Mouse (Mus musculus): ENCODE results near the gene Itpr2.

The Itpr2 gene

DNA sequence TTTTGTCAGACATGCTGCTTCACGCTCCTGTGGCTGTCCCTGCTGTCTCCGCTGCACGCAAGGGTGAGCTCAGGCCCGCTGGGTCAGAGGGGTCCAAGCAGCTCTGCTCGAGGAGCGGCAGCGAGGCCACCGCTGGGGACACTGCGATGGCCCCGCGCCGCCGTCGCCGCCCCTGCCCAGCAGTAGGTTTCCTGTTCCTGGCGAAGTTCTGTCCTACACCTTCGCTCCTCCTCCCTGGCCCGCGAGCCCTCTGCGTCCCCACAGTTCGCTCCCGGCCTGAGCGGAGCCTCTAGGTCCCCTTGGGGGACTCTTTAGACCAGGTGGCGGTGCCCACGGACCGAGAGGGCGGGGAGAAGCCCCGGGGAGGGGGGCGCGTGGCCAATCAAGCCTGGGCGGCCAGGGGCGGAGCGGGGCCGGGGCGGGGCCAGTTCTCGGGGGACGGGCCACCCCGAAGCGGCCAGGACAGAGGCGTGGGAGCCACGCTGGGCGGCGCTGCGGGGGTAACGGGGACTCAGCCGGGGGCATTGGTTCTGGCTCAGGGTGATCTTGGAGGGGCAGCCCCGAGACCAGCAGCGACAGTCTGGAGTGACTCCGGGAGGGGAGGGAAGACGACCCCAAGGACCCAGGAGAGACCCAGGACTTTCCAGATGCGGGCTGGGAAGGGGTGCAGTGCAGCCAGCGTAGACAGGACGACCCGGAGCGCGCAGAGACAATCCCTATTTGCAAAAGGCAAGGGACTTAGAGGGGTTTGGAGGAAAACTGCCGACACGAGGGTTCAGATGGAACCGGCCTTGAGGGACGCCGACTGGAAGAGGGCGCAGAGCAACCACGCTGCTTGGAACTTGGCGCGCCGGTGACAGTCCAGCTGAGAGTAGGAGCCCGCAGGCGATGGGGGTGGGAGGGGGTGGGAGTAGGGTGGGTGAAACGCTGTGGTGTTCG, at the start of gene Itpr2:
TSS of gene Itpr2 (minus strand) at position 358 of the 939 bp plus-strand sequence.
- DNase-seq = peak; percentile 92 to 94

DNA sequence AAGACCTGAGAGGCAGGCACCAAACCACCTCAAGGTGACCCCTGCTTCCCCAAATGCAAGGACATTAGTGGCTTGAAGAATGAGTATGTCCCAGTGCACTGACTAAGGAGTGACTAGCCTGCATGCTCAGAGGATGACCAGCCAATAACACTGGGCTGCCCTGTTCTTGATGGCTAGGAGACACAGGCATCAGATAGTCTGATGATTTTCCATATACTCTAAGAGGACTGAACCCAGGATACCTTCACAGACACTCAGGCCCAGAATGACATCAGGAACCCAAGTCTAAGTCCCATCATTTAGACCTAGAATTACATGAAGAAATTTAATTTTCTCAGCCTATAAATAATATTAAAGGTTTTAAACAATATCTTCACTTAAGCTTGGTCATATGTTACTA, 49.3 kb upstream of the Itpr2 start:
- DNase-seq = no peak

DNA sequence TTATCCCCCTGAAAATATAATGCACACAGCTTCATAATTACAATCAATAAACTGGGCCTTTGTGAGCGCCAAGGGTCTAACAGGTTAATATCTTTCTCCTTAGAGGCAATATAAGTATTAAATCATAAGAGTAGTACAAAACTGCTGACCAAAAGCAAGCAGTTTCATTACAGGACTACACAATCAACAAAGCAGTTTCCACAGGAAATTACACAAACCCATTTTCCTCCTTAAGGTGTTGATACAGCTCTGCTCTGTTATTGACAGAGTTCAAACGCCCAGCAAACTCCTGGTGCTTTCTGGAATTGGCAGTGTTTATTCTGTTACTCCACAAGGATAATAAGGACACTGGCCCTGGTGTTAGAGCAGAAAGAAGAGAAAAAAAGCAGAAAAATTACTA, 48.4 kb upstream of the Itpr2 start:
- DNase-seq = peak in 1 of 2 experiments; percentile 11

- DNase-seq = peak; percentile 11 to 15
Measured at GRCm38 (mm10) chr6:146545289-146545865, 43.4 kb upstream of the Itpr2 start.

GRCm38 (mm10) chr6:146544622-146545021, 42.6 kb upstream of the Itpr2 start:
- no peak for DNase-seq

DNA sequence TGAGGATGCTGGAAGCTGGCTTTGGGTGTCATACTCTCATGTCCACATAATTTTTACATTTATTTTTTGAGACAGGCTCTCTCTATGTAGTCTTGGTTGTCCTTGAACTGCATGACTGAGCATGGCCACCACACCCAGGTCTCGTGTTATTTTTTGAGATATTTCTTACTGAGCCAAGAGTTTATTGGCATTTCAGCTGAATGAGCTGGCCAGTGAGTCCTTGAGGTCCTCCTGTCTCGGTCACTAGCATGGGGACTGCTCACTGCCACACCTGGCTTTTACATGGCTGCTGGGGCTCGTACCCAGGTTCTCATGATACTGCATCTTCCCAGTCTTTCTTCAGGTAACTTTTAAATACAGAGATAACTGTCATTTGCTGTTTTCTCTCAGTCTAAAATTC, 38.4 kb upstream of the Itpr2 start:
- no peak for DNase-seq

DNA sequence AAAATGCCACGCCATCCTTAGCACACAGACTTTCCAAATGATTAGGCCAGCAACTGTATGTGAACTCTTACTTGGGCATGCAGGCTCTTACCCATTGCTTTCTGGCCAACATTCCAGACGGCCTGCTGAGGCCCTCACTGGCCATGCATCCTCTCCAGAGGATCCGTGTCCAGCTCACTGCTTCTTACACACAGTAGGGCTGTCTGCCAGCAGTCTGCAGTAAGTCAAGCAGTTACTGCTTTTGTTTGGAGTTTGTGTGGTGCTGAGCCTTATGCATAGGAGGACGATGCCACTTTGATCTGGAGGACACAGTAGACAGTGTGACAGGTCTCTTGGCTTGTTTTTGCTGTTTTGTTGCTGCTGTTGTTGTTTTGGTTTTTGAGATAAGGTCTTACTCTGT, 36.6 kb upstream of the Itpr2 start:
- DNase-seq = no peak

GRCm38 (mm10) chr6:146538071-146538470, 36.0 kb upstream of the Itpr2 start:
- DNase-seq = no peak

- no peak for DNase-seq
Measured at GRCm38 (mm10) chr6:146537111-146537510, 35.1 kb upstream of the Itpr2 start.

DNA sequence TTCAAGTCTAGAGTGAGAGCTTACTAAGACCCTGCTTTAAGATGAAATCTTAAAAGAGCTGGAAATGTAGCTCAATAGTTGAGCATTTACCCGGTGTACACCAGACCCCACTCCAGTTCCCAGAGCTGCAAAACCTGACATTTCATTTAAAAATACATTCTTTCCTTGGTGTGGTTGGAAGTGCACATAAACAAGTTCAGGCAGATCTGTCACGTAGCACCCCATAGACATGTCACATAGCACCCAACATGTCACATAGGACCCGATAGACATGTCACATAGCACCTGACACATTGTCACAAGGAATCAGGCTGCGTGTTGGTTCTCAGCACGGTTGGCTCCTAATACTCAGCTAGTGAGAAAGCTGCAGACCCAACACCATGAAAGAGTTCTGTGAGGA, 33.5 kb upstream of the Itpr2 start:
- no peak for DNase-seq

DNA sequence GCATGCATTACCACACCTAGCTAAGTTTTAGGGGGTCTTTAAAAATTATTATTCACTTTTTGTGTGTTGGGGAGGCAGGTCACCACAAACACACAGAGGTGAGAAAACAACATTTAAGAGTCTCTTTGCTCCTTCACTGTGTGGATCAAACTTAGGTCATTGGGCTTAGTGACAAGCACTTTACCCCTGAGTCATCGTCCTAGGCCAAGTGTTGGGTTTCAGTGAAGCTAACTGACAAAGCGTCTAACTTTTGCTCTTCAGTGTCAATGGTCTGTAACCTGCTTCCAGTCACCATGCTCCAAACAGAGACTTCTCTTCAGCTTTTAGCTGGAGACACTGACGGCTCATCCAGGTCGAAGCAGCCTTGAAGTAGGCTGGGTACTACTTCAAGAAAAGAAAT, 31.1 kb upstream of the Itpr2 start:
- no peak for DNase-seq

GRCm38 (mm10) chr6:146530769-146531168, 28.7 kb upstream of the Itpr2 start:
- peak; percentile 36 to 73 for DNase-seq

- no peak for DNase-seq
Measured at GRCm38 (mm10) chr6:146530363-146530762, 28.3 kb upstream of the Itpr2 start.

DNA sequence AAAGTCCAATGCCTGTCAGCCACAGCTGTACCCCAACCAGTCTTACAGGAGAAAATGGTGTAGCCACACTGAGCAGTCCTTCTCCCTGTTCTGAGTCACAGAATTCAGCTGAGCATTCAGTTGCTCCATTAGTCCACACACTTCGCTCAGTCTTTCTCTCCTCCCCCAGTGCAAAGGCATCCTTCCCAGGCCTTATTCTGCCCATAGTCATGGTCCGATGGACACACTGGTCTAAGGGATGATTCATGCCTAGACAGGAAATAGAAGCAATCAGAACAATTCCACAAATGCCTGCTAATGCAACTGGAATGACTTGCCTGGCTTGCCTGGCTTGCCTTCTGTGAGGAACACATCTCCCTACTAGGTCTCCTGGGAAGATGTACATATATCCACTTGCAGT, 25.5 kb upstream of the Itpr2 start:
- no peak for DNase-seq

DNA sequence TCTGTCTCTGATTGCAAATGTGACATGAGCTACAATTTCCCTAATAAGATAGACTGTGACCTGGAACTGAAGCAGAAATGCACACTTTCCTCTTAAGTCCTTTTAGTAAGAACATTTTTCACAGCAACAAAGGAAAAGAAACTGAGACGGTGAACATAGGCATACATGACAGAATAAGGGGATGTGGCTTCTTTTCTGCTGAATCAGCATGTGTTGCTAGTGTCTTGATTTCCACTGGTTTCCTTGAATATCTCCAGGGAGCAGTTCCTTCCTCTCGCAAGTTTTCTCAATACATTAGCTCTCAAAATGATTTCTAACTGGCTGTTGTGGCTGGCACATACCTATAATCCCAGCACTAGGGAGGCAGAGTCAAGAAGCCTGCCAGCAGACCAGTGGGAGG, 23.5 kb upstream of the Itpr2 start:
- no peak for DNase-seq

DNA sequence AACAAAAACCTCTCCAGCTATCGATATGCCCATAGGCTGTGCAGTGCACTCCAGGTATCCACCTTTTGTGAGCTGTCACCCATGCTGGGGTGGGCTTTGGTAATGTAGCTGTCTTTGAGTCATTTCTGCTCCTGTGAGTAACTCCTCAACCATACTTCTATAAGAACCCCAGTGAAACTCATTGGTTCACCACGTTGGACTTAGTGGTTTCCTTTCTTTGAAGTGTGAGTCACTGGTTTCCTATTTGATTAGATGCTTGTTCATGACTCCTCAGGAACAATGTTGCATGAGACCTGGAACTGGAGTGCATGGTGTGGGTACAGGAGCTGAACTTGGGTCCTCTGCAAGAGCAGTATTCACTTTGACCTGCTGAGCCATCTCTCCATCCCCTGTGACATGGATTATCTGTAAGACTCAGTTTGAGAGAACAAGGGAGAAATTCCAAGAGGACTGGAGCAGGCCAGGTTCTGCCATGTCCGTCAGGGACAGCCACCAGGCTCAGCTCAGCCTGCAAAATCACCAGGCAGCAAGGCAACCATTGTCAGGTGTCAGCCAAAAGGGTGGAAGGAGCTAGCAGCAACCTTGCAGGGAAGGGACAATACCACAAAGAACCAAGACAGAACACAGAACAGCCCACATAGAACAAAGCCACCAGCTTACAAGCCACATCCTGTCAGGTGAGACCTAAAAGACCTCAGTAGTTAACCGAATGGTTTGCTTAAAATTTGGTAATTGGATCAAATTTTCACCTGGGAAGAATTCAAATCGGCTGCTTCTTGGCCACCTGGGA, 19.6 kb upstream of the Itpr2 start:
- DNase-seq = no peak

DNA sequence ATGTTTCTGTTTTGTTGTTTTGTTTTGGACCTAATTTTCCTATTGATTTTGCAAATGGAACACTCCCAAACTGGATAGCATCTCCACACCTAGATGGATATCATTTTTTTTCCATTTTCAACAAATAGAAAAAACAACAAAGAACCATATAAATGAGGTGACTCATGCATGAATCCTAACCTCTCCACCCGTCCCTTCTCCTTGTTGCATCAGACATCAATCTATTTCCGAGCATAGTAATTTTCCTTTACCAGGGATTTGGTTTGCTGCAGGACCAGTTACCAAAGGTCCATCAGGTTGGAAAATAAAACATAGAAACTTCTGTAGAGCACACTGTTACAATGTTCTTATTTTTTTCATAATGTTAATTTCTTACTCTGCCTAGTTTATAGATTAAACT, 17.0 kb upstream of the Itpr2 start:
- no peak for DNase-seq

DNA sequence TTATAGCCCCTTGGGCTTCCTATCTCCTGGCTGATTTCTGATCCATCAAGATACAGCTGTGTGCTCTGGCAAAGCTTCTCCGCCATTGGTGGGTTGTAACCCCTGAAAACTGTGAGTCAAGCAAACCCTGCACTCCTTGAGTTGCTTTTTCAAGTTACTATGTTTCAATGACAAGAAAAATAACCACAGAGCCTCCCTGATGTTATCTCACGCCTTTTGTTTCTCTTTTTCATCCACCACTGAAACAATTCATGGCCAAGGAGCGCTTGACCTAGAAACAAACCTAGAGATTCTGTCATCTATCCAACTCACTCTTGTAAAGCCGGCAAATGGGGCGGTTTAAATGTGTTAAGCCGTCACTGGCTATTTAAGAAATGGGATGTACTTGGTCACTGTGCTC, 13.9 kb upstream of the Itpr2 start:
- DNase-seq = no peak

DNA sequence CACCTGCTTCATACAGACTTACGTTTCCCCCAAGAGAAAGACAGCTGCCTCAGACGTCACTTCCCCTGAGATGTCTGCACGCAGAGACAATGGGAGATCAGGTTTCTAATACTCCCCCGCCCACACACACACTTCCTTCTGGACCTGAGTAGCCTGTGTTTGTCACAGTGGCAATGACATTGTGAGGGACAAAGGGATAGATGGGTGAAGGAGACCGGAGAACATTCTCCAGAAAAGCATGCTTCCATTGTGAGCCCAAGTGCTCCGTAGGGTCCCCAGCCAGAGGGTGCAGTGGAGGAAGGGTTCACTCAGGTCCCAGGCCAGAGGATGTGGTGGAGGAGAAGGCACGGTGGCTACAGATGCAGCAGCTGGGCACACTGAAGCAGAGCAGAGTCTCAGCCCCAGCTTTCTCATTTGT, 12.5 kb upstream of the Itpr2 start:
- DNase-seq = no peak

DNA sequence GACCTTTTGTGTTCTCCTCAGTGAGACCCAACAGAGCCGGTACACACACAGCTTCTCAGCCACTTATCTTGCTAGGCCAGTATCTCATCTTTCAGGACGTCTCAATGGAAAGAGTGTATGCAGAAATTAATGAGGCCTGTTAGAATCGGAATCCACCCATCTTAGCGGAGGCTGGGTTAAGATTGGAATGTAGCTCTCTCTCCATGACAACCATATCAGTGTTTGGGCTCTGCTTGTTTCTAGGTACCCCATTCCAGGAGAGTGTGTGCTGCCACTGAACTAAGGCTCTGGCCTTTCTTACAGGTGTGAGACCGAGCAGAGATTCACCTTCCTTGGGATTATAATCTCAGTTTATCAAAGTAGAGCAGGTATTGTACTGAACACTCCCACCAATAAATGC, 11.9 kb upstream of the Itpr2 start:
- no peak for DNase-seq

GRCm38 (mm10) chr6:146513384-146513783, 11.4 kb upstream of the Itpr2 start:
- no peak for DNase-seq

GRCm38 (mm10) chr6:146511511-146511910, 9.5 kb upstream of the Itpr2 start:
- no peak for DNase-seq

DNA sequence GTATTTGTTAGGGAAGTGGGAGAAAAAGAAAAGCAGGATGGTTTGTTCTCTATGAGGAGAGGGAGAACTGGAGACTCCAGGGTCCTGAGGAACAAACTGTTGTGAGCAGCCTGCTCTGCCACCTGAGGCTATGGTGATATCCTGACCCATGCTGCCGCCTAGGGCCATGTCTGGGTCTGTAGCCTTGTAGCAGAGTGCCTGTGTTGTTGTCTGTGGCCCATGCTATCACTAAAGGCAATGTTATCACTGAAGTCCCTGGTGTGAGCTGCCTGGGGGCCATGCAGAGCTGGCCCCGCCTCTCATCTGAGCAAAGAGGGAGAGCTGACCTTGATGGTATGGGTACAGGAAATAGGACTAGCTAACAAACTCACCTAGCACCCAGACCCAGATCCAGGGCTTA, 7.9 kb upstream of the Itpr2 start:
- DNase-seq = no peak

GRCm38 (mm10) chr6:146504459-146504858, 2.4 kb upstream of the Itpr2 start:
- DNase-seq = no peak

Measured in lung, adult 18-20 months (tissue).